Mouse (Mus musculus): ENCODE results near the gene Dntt. TPM values are rescaled to one million over a fixed set of nuclear protein-coding genes. Genes with fewer than 3 reads are reported as not detected.

The Dntt gene
- polyA plus RNA-seq, 1 experiment from 2014 or later: 0.06 TPM

DNA sequence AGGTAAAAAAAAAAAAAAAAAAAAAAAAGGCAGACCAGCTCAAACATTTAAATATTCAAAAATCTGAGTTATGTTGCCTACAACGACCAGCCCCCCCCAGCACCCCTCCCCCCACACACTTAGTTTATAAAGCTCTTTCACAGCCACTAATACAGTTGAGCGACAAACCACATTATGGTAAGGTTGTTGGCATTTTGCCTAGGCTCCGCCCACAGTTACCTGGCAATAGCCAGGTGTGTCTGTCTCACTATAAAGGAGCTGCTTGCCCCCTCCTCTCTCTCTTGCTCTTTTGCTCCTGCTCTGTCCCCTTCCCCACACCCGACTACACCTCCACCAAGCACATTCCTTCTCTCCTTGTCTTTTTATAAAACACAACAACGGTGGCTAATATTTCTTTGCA lies 17.4 kb upstream of the Dntt start:
- Histone ChIP-seq H3K4me1 (replicated peaks) (peaks cover 4% of the 10 kb centered on the region; the same call in 1 of the 2 replicates), H3K4me3 (no peak overlapping the region), H3K27ac (no peak overlapping the region), H3K27me3 (peaks cover 25% of the 10 kb centered on the region), H3K9ac (no peak overlapping the region), H3K4me2 (no peak overlapping the region), H3K9me3 (replicated peaks) (no peaks in the 10 kb centered on the region), H3K36me3 (no peaks in the 10 kb centered on the region)
- no peak for ATAC-seq (replicated peaks; ENCODE audit: insufficient number of reproducible peaks, insufficient read depth, low FRiP score, low read depth)
- WGBS: 28% methylated on average over 5 of the region's 5 CpGs

- no peak for ATAC-seq (replicated peaks; ENCODE audit: insufficient number of reproducible peaks, insufficient read depth, low FRiP score, low read depth)
- Histone ChIP-seq H3K36me3 (no peaks in the 10 kb centered on the region), H3K9me3 (replicated peaks) (no peaks in the 10 kb centered on the region), H3K27ac (no peak overlapping the region), H3K27me3 (peaks cover 30% of the 10 kb centered on the region), H3K4me2 (no peak overlapping the region), H3K9ac (no peak overlapping the region), H3K4me3 (no peak overlapping the region), H3K4me1 (replicated peaks) (peaks cover 4% of the 10 kb centered on the region; the same call in 1 of the 2 replicates)
- WGBS: 3% methylated on average over 5 of the region's 5 CpGs
Observed at GRCm38 (mm10) chr19:41013591-41013990, 15.5 kb upstream of the Dntt start.

DNA sequence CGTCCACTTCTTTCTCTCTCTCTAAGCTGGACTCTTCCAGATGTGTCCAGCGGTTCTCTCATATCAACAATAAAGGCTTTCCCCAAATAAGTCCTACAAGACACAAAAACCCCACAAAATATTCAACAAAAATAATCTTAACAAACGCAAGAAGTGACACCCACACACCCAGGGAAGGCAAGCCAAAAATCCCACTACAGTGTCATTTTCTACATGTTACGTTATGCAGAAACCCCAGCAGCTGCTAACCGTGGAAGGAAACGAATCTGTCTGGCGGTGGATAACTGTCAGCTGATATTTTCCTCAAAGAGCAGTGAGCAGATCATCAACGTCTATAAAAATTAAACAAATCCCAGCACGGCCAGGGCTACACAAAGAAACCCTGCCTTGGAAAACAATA lies 15.1 kb upstream of the Dntt start:
- Histone ChIP-seq H3K4me1 (replicated peaks) (peaks cover 4% of the 10 kb centered on the region; the same call in 1 of the 2 replicates), H3K27me3 (peaks cover 33% of the 10 kb centered on the region), H3K4me2 (no peak overlapping the region), H3K9me3 (replicated peaks) (no peaks in the 10 kb centered on the region), H3K27ac (no peak overlapping the region), H3K9ac (no peak overlapping the region), H3K36me3 (no peaks in the 10 kb centered on the region), H3K4me3 (no peak overlapping the region)
- WGBS: 14% methylated on average over 9 of the region's 9 CpGs
- no peak for ATAC-seq (replicated peaks; ENCODE audit: insufficient number of reproducible peaks, insufficient read depth, low FRiP score, low read depth)

DNA sequence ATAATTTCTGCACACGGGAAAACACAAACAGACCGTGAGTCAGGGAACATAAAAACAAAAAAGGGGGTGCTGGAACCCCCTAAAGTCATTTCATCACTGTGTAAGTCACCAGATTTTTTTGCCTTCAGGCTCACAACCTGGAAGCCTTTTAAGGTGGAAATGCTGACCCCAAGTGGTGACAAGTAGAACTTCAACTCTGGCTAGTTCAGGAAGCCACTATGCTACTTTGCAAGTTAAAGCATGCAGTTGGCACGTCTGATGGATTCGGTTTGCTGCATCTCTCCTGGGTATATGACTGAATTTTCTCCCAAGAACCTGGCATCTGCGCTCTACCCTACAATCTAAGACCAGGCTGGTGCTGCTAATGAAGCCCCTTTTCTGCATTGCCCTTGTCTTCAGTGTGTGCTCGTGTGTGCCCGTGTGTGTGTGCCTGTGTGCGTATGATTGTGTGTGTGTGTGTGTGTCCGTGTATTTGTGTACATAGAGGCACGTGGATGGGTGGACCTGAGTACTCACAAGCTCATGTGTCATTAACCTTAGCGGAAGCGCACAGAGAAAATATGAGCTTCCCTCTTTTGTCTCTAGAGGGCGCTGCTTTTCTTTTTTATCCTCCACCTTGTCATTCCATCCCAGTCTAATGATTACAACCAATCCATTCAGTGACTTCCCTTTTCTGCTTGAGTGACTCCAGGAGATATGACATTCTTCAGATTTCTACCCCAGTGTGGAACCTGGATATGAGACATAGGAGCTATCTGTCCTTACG lies 12.9 kb upstream of the Dntt start:
- 17% methylated on average over 14 of the region's 14 CpGs for WGBS
- Histone ChIP-seq H3K4me1 (replicated peaks) (peaks cover 4% of the 10 kb centered on the region; the same call in 1 of the 2 replicates), H3K27me3 (peaks cover 46% of the 10 kb centered on the region), H3K4me3 (peak overlapping the region; percentile 22; the same call in 1 of the 2 replicates), H3K36me3 (no peaks in the 10 kb centered on the region), H3K4me2 (peak overlapping the region; percentile 56), H3K9me3 (replicated peaks) (no peaks in the 10 kb centered on the region), H3K27ac (no peak overlapping the region), H3K9ac (peak overlapping the region; percentile 25; the same call in 1 of the 2 replicates)
- 0 out of 2 replicates have a peak, but pooled peaks have one; percentile 41 for ATAC-seq (replicated peaks; ENCODE audit: insufficient number of reproducible peaks, insufficient read depth, low FRiP score, low read depth)

GRCm38 (mm10) chr19:41019164-41019675 lies 9.9 kb upstream of the Dntt start:
- Histone ChIP-seq H3K27ac (no peak overlapping the region), H3K9me3 (replicated peaks) (no peaks in the 10 kb centered on the region), H3K4me3 (no peak overlapping the region), H3K27me3 (peaks cover 31% of the 10 kb centered on the region), H3K4me2 (no peak overlapping the region), H3K4me1 (replicated peaks) (peaks cover 4% of the 10 kb centered on the region; the same call in 1 of the 2 replicates), H3K9ac (no peak overlapping the region), H3K36me3 (no peaks in the 10 kb centered on the region)
- WGBS: 67% methylated on average over 5 of the region's 5 CpGs
- no peak for ATAC-seq (replicated peaks; ENCODE audit: insufficient number of reproducible peaks, insufficient read depth, low FRiP score, low read depth)

GRCm38 (mm10) chr19:41020537-41020936 lies 8.5 kb upstream of the Dntt start:
- H3K36me3 ChIP-seq: no peaks in the 10 kb centered on the region
- 61% methylated on average over 3 of the region's 3 CpGs for WGBS
- H3K4me1 ChIP-seq (replicated peaks): peaks cover 4% of the 10 kb centered on the region; the same call in 1 of the 2 replicates
- H3K9me3 ChIP-seq (replicated peaks): no peaks in the 10 kb centered on the region
- H3K27ac ChIP-seq: no peak overlapping the region
- ATAC-seq (replicated peaks; ENCODE audit: insufficient number of reproducible peaks, insufficient read depth, low FRiP score, low read depth): no peak
- no peak overlapping the region for H3K9ac ChIP-seq
- H3K27me3 ChIP-seq: peaks cover 23% of the 10 kb centered on the region
- no peak overlapping the region for H3K4me2 ChIP-seq
- no peak overlapping the region for H3K4me3 ChIP-seq

DNA sequence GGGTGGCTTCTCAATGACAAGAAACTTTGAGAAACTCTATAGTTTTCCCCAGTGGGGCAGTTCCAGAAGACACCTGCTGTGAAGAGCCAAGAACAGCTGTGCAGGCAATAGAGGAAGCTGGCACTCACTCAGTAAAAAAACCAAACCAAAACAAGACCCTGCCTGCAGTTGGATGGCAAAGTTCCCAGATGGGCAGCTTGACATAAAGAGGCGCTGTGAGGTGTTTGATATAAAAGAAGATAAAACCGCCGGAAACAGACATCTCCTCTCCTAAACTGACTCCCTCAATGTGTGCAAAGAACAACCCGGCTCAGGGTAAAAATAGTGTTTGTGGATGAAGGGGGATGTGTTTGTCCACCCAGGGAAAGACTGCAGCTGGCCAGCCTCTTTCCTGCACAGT lies 6.8 kb upstream of the Dntt start:
- Histone ChIP-seq H3K9me3 (replicated peaks) (no peaks in the 10 kb centered on the region), H3K36me3 (no peaks in the 10 kb centered on the region), H3K27me3 (peaks cover 17% of the 10 kb centered on the region), H3K4me2 (no peak overlapping the region), H3K4me3 (no peak overlapping the region), H3K27ac (no peak overlapping the region), H3K4me1 (replicated peaks) (no peaks in the 10 kb centered on the region), H3K9ac (no peak overlapping the region)
- no peak for ATAC-seq (replicated peaks; ENCODE audit: insufficient number of reproducible peaks, insufficient read depth, low FRiP score, low read depth)
- WGBS: 63% methylated on average over 4 of the region's 4 CpGs

- Histone ChIP-seq H3K4me3 (no peak overlapping the region), H3K4me1 (replicated peaks) (no peaks in the 10 kb centered on the region), H3K27ac (no peak overlapping the region), H3K36me3 (no peaks in the 10 kb centered on the region), H3K9ac (no peak overlapping the region), H3K27me3 (no peaks in the 10 kb centered on the region), H3K4me2 (no peak overlapping the region), H3K9me3 (replicated peaks) (no peaks in the 10 kb centered on the region)
- 78% methylated on average over 8 of the region's 8 CpGs for WGBS
- no peak for ATAC-seq (replicated peaks; ENCODE audit: insufficient number of reproducible peaks, insufficient read depth, low FRiP score, low read depth)
Observed at GRCm38 (mm10) chr19:41026551-41026950, 2.5 kb upstream of the Dntt start.

GRCm38 (mm10) chr19:41027024-41027423 lies 2.1 kb upstream of the Dntt start:
- no peaks in the 10 kb centered on the region for H3K36me3 ChIP-seq
- H3K4me1 ChIP-seq (replicated peaks): no peaks in the 10 kb centered on the region
- H3K4me2 ChIP-seq: no peak overlapping the region
- no peak overlapping the region for H3K27ac ChIP-seq
- ATAC-seq (replicated peaks; ENCODE audit: insufficient number of reproducible peaks, insufficient read depth, low FRiP score, low read depth): no peak
- no peaks in the 10 kb centered on the region for H3K27me3 ChIP-seq
- H3K9ac ChIP-seq: no peak overlapping the region
- no peak overlapping the region for H3K4me3 ChIP-seq
- WGBS: 78% methylated on average over 5 of the region's 5 CpGs
- no peaks in the 10 kb centered on the region for H3K9me3 ChIP-seq (replicated peaks)

DNA sequence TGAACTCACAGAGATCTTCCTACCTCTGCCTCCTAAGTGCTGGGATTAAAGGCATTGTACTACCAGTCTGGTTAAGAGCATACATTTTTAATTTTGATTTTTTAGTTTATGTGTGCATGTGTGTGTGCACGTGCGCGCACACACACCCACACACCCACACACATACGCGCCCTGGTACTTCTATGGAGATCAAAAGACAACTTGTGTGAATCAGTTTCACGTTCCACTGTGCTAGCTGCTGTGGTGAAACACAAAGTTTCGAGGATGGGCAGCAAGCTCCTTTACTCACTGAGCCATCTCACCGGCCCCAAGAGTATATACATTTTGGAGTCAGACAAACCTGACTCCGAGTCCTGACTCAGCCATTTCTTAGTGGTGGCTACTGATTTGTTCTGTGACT lies 1.5 kb upstream of the Dntt start:
- H3K27me3 ChIP-seq: no peaks in the 10 kb centered on the region
- H3K4me2 ChIP-seq: no peak overlapping the region
- no peak overlapping the region for H3K27ac ChIP-seq
- no peak overlapping the region for H3K9ac ChIP-seq
- 92% methylated on average over 9 of the region's 9 CpGs for WGBS
- no peaks in the 10 kb centered on the region for H3K9me3 ChIP-seq (replicated peaks)
- ATAC-seq (replicated peaks; ENCODE audit: insufficient number of reproducible peaks, insufficient read depth, low FRiP score, low read depth): no peak
- no peaks in the 10 kb centered on the region for H3K4me1 ChIP-seq (replicated peaks)
- H3K4me3 ChIP-seq: no peak overlapping the region
- no peaks in the 10 kb centered on the region for H3K36me3 ChIP-seq

DNA sequence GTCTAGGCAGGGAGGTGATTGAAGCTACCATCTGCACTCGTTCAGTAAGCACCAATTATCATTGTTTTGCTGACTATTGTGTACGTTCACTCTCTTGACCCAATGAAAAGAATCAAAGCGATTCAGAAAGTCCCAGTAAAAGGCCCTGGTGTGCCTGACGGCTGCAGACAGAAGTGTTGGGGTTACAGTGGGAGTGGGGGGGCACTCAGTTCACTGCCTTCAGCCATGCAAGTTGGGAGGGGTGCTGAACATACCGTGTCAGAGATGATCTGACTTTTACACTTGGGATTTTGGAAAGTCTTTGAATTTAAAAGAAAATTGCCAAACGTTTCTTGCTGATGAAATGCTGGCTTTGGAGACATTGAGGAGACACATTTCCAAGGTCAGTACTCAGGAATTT lies 1.1 kb downstream of the Dntt start:
- no peaks in the 10 kb centered on the region for H3K27me3 ChIP-seq
- ATAC-seq (replicated peaks; ENCODE audit: insufficient number of reproducible peaks, insufficient read depth, low FRiP score, low read depth): no peak
- WGBS: 61% methylated on average over 6 of the region's 6 CpGs

GRCm38 (mm10) chr19:41031009-41031408 lies 1.9 kb downstream of the Dntt start:
- H3K27me3 ChIP-seq: no peaks in the 10 kb centered on the region
- H3K4me1 ChIP-seq (replicated peaks): no peaks in the 10 kb centered on the region
- H3K4me2 ChIP-seq: no peak overlapping the region
- 60% methylated on average over 11 of the region's 11 CpGs for WGBS
- no peaks in the 10 kb centered on the region for H3K36me3 ChIP-seq
- H3K9ac ChIP-seq: no peak overlapping the region
- H3K9me3 ChIP-seq (replicated peaks): no peaks in the 10 kb centered on the region
- no peak overlapping the region for H3K27ac ChIP-seq
- no peak; the same call in 1 of the 2 replicates for ATAC-seq (replicated peaks; ENCODE audit: insufficient number of reproducible peaks, insufficient read depth, low FRiP score, low read depth)
- no peak overlapping the region for H3K4me3 ChIP-seq

More for the DNA sequence above, 1.1 kb downstream of the Dntt start:
- no peaks in the 10 kb centered on the region for H3K4me1 ChIP-seq (replicated peaks)
- H3K4me3 ChIP-seq: no peak overlapping the region
- no peaks in the 10 kb centered on the region for H3K9me3 ChIP-seq (replicated peaks)
- no peaks in the 10 kb centered on the region for H3K36me3 ChIP-seq
- H3K4me2 ChIP-seq: no peak overlapping the region
- H3K9ac ChIP-seq: no peak overlapping the region
- H3K27ac ChIP-seq: no peak overlapping the region
